Mouse (Mus musculus): Measurements from ENCODE around the gene Rrm1.

DNA sequence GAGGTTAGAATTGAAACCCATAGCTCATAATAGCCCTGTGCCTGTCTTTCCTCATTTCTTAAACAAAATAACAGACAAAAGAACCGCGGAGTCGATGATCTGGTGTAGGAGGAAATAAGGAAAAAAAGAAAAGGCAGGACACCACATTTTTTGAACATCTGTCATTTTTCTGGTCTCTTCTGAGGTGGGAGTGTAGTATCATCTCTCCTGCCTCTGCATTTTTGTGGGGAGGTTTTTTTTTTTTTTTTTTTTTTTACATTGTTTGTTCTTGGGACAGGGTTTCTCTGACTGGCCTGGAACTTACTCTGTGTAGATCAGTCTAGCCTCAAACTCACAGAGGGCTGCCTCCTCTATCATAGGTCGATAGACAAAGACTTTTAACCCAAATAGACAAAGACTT lies 937 bp downstream of the Rrm1 start:
- TF ChIP-seq TAL1 (IDR thresholded peaks at IDR 0.05; ENCODE audit: low read length) (no peak), GATA1 (IDR thresholded peaks at IDR 0.05; ENCODE audit: low read length) (no peak)

Measured in erythroblast, embryonic 14.5 days (primary cell).